Mouse (Mus musculus): Measurements from ENCODE around the gene Slc44a5.
"Not testable (repeated sequence)": the region's sequence is repeated elsewhere in the genome, so short reads cannot be mapped to it uniquely, and the experiment has no call there.

Slc44a5 gene

GRCm38 (mm10) chr3:154093745-154094322 is 120.6 kb downstream of the Slc44a5 start:
- DNase-seq (ENCODE audit: low spot score in 2 of 2): no peak

- DNase-seq (ENCODE audit: low spot score in 2 of 2): no peak
Measured at GRCm38 (mm10) chr3:154101671-154102070, 128.4 kb downstream of the Slc44a5 start.

GRCm38 (mm10) chr3:154110528-154110927 is 137.3 kb downstream of the Slc44a5 start:
- no peak for DNase-seq (ENCODE audit: low spot score in 2 of 2)

GRCm38 (mm10) chr3:154111221-154111620 is 138.0 kb downstream of the Slc44a5 start:
- DNase-seq (ENCODE audit: low spot score in 2 of 2): no peak

- DNase-seq (ENCODE audit: low spot score in 2 of 2): no peak
Measured at GRCm38 (mm10) chr3:154114991-154115390, 141.8 kb downstream of the Slc44a5 start.

GRCm38 (mm10) chr3:154115478-154115877 is 142.2 kb downstream of the Slc44a5 start:
- no peak for DNase-seq (ENCODE audit: low spot score in 2 of 2)

GRCm38 (mm10) chr3:154116000-154116399 is 142.8 kb downstream of the Slc44a5 start:
- no peak for DNase-seq (ENCODE audit: low spot score in 2 of 2)

GRCm38 (mm10) chr3:154118992-154119603 is 145.9 kb downstream of the Slc44a5 start:
- DNase-seq (ENCODE audit: low spot score in 2 of 2): no peak

- DNase-seq (ENCODE audit: low spot score in 2 of 2): no peak
Measured at GRCm38 (mm10) chr3:154122531-154122930, 149.3 kb downstream of the Slc44a5 start.

- DNase-seq (ENCODE audit: low spot score in 2 of 2): no peak
Measured at GRCm38 (mm10) chr3:154124890-154125575, 151.8 kb downstream of the Slc44a5 start.

GRCm38 (mm10) chr3:154125768-154126376 is 152.6 kb downstream of the Slc44a5 start:
- DNase-seq (ENCODE audit: low spot score in 2 of 2): no peak

- no peak for DNase-seq (ENCODE audit: low spot score in 2 of 2)
Measured at GRCm38 (mm10) chr3:154127246-154127645, 154.0 kb downstream of the Slc44a5 start.

- DNase-seq (ENCODE audit: low spot score in 2 of 2): no peak
Measured at GRCm38 (mm10) chr3:154129036-154129435, 155.8 kb downstream of the Slc44a5 start.

GRCm38 (mm10) chr3:154130431-154131114 is 157.3 kb downstream of the Slc44a5 start:
- no peak for DNase-seq (ENCODE audit: low spot score in 2 of 2)

GRCm38 (mm10) chr3:154133986-154134385 is 160.8 kb downstream of the Slc44a5 start:
- no peak for DNase-seq (ENCODE audit: low spot score in 2 of 2)

GRCm38 (mm10) chr3:154134701-154135100 is 161.5 kb downstream of the Slc44a5 start:
- DNase-seq (ENCODE audit: low spot score in 2 of 2): no peak

GRCm38 (mm10) chr3:154136501-154136900 is 163.3 kb downstream of the Slc44a5 start:
- no peak for DNase-seq (ENCODE audit: low spot score in 2 of 2)

GRCm38 (mm10) chr3:154141346-154141745 is 168.1 kb downstream of the Slc44a5 start:
- no peak for DNase-seq (ENCODE audit: low spot score in 2 of 2)

- DNase-seq (ENCODE audit: low spot score in 2 of 2): no peak
Measured at GRCm38 (mm10) chr3:154142618-154143017, 169.4 kb downstream of the Slc44a5 start.

GRCm38 (mm10) chr3:154145750-154146149 is 172.5 kb downstream of the Slc44a5 start:
- no peak for DNase-seq (ENCODE audit: low spot score in 2 of 2)

GRCm38 (mm10) chr3:154149778-154150177 is 176.5 kb downstream of the Slc44a5 start:
- DNase-seq (ENCODE audit: low spot score in 2 of 2): no peak

- DNase-seq (ENCODE audit: low spot score in 2 of 2): not testable (repeated sequence)
Measured at GRCm38 (mm10) chr3:154153541-154153940, 180.3 kb downstream of the Slc44a5 start.
